Mouse (Mus musculus): ENCODE results near the gene Lrba. TPM values are rescaled to one million over a fixed set of nuclear protein-coding genes. Genes with fewer than 3 reads are reported as not detected.

The Lrba gene
- polyA plus RNA-seq, 1 experiment from 2014 or later = 4.2 TPM

GRCm38 (mm10) chr3:86317636-86318035, 93.2 kb downstream of the Lrba start:
- no peaks in the 10 kb centered on the region for H3K4me1 ChIP-seq (ENCODE audit: control insufficient read depth in 2 of 2, insufficient read depth in 2 of 2, low read length in 2 of 2)
- H3K4me2 ChIP-seq (ENCODE audit: low read length) = no peak overlapping the region
- no peaks in the 10 kb centered on the region for H3K9me3 ChIP-seq (ENCODE audit: control insufficient read depth, low read length)
- no peaks in the 10 kb centered on the region for H3K36me3 ChIP-seq (ENCODE audit: control insufficient read depth, insufficient read depth, low read length)
- no peak overlapping the region for H3K9ac ChIP-seq (ENCODE audit: low read length)
- 71% methylated on average over 5 of the region's 5 CpGs for WGBS
- no peaks in the 10 kb centered on the region for H3K27me3 ChIP-seq (ENCODE audit: control insufficient read depth, insufficient read depth, low read length)
- no peak overlapping the region for H3K27ac ChIP-seq (replicated peaks in 1 of 2; ENCODE audit: control insufficient read depth in 1 of 2, insufficient read depth in 1 of 2, low read depth in 2 of 2, low read length in 2 of 2)
- ATAC-seq (ENCODE audit: insufficient number of reproducible peaks, insufficient read depth, low FRiP score, low read depth) = no peak
- no peak overlapping the region for H3K4me3 ChIP-seq (ENCODE audit: control insufficient read depth in 1 of 2, insufficient read depth in 1 of 2, low read depth in 1 of 2, low read length in 2 of 2)

GRCm38 (mm10) chr3:86328531-86328930, 104.1 kb downstream of the Lrba start:
- Histone ChIP-seq H3K4me1 (ENCODE audit: control insufficient read depth in 2 of 2, insufficient read depth in 2 of 2, low read length in 2 of 2) (no peaks in the 10 kb centered on the region), H3K4me2 (ENCODE audit: low read length) (no peak overlapping the region), H3K27me3 (ENCODE audit: control insufficient read depth, insufficient read depth, low read length) (no peaks in the 10 kb centered on the region), H3K27ac (replicated peaks in 1 of 2; ENCODE audit: control insufficient read depth in 1 of 2, insufficient read depth in 1 of 2, low read depth in 2 of 2, low read length in 2 of 2) (no peak overlapping the region), H3K9me3 (ENCODE audit: control insufficient read depth, low read length) (no peaks in the 10 kb centered on the region), H3K9ac (ENCODE audit: low read length) (no peak overlapping the region), H3K4me3 (ENCODE audit: control insufficient read depth in 1 of 2, insufficient read depth in 1 of 2, low read depth in 1 of 2, low read length in 2 of 2) (no peak overlapping the region), H3K36me3 (ENCODE audit: control insufficient read depth, insufficient read depth, low read length) (no peaks in the 10 kb centered on the region)
- no peak for ATAC-seq (ENCODE audit: insufficient number of reproducible peaks, insufficient read depth, low FRiP score, low read depth)
- 36% methylated on average over 1 of the region's 1 CpGs for WGBS

- no peak overlapping the region for H3K27ac ChIP-seq (replicated peaks in 1 of 2; ENCODE audit: control insufficient read depth in 1 of 2, insufficient read depth in 1 of 2, low read depth in 2 of 2, low read length in 2 of 2)
- H3K9me3 ChIP-seq (ENCODE audit: control insufficient read depth, low read length) = no peaks in the 10 kb centered on the region
- no peaks in the 10 kb centered on the region for H3K4me1 ChIP-seq (ENCODE audit: control insufficient read depth in 2 of 2, insufficient read depth in 2 of 2, low read length in 2 of 2)
- no peak for ATAC-seq (ENCODE audit: insufficient number of reproducible peaks, insufficient read depth, low FRiP score, low read depth)
- no peak overlapping the region for H3K4me2 ChIP-seq (ENCODE audit: low read length)
- H3K9ac ChIP-seq (ENCODE audit: low read length) = no peak overlapping the region
- no peaks in the 10 kb centered on the region for H3K36me3 ChIP-seq (ENCODE audit: control insufficient read depth, insufficient read depth, low read length)
- no peak overlapping the region for H3K4me3 ChIP-seq (ENCODE audit: control insufficient read depth in 1 of 2, insufficient read depth in 1 of 2, low read depth in 1 of 2, low read length in 2 of 2)
- WGBS = 63% methylated on average over 5 of the region's 5 CpGs
- no peaks in the 10 kb centered on the region for H3K27me3 ChIP-seq (ENCODE audit: control insufficient read depth, insufficient read depth, low read length)
Observed at GRCm38 (mm10) chr3:86343261-86343660, 118.8 kb downstream of the Lrba start.

GRCm38 (mm10) chr3:86362486-86362885, 138.0 kb downstream of the Lrba start:
- no peak for ATAC-seq (ENCODE audit: insufficient number of reproducible peaks, insufficient read depth, low FRiP score, low read depth)
- Histone ChIP-seq H3K4me1 (ENCODE audit: control insufficient read depth in 2 of 2, insufficient read depth in 2 of 2, low read length in 2 of 2) (peaks cover 0 to 5% of the 10 kb centered on the region in 2 experiments; a peak in 2 of 4 replicates), H3K36me3 (ENCODE audit: control insufficient read depth, insufficient read depth, low read length) (no peaks in the 10 kb centered on the region), H3K27ac (replicated peaks in 1 of 2; ENCODE audit: control insufficient read depth in 1 of 2, insufficient read depth in 1 of 2, low read depth in 2 of 2, low read length in 2 of 2) (no peak overlapping the region), H3K9me3 (ENCODE audit: control insufficient read depth, low read length) (no peaks in the 10 kb centered on the region), H3K4me2 (ENCODE audit: low read length) (no peak overlapping the region), H3K27me3 (ENCODE audit: control insufficient read depth, insufficient read depth, low read length) (no peaks in the 10 kb centered on the region), H3K4me3 (ENCODE audit: control insufficient read depth in 1 of 2, insufficient read depth in 1 of 2, low read depth in 1 of 2, low read length in 2 of 2) (no peak overlapping the region), H3K9ac (ENCODE audit: low read length) (no peak overlapping the region)
- WGBS = 27% methylated on average over 5 of the region's 5 CpGs

GRCm38 (mm10) chr3:86371466-86371865, 147.0 kb downstream of the Lrba start:
- ATAC-seq (ENCODE audit: insufficient number of reproducible peaks, insufficient read depth, low FRiP score, low read depth) = no peak
- Histone ChIP-seq H3K27ac (replicated peaks in 1 of 2; ENCODE audit: control insufficient read depth in 1 of 2, insufficient read depth in 1 of 2, low read depth in 2 of 2, low read length in 2 of 2) (no peak overlapping the region), H3K9me3 (ENCODE audit: control insufficient read depth, low read length) (no peaks in the 10 kb centered on the region), H3K36me3 (ENCODE audit: control insufficient read depth, insufficient read depth, low read length) (no peaks in the 10 kb centered on the region), H3K27me3 (ENCODE audit: control insufficient read depth, insufficient read depth, low read length) (no peaks in the 10 kb centered on the region), H3K9ac (ENCODE audit: low read length) (no peak overlapping the region), H3K4me2 (ENCODE audit: low read length) (no peak overlapping the region), H3K4me3 (ENCODE audit: control insufficient read depth in 1 of 2, insufficient read depth in 1 of 2, low read depth in 1 of 2, low read length in 2 of 2) (no peak overlapping the region), H3K4me1 (ENCODE audit: control insufficient read depth in 2 of 2, insufficient read depth in 2 of 2, low read length in 2 of 2) (no peaks in the 10 kb centered on the region)
- 64% methylated on average over 2 of the region's 2 CpGs for WGBS

GRCm38 (mm10) chr3:86375276-86375675, 150.8 kb downstream of the Lrba start:
- WGBS = 86% methylated on average over 2 of the region's 2 CpGs
- Histone ChIP-seq H3K4me1 (ENCODE audit: control insufficient read depth in 2 of 2, insufficient read depth in 2 of 2, low read length in 2 of 2) (no peaks in the 10 kb centered on the region), H3K9me3 (ENCODE audit: control insufficient read depth, low read length) (no peaks in the 10 kb centered on the region), H3K4me2 (ENCODE audit: low read length) (no peak overlapping the region), H3K36me3 (ENCODE audit: control insufficient read depth, insufficient read depth, low read length) (no peaks in the 10 kb centered on the region), H3K9ac (ENCODE audit: low read length) (no peak overlapping the region), H3K4me3 (ENCODE audit: control insufficient read depth in 1 of 2, insufficient read depth in 1 of 2, low read depth in 1 of 2, low read length in 2 of 2) (no peak overlapping the region), H3K27ac (replicated peaks in 1 of 2; ENCODE audit: control insufficient read depth in 1 of 2, insufficient read depth in 1 of 2, low read depth in 2 of 2, low read length in 2 of 2) (no peak overlapping the region), H3K27me3 (ENCODE audit: control insufficient read depth, insufficient read depth, low read length) (no peaks in the 10 kb centered on the region)
- no peak for ATAC-seq (ENCODE audit: insufficient number of reproducible peaks, insufficient read depth, low FRiP score, low read depth)

- no peaks in the 10 kb centered on the region for H3K27me3 ChIP-seq (ENCODE audit: control insufficient read depth, insufficient read depth, low read length)
- H3K27ac ChIP-seq (replicated peaks in 1 of 2; ENCODE audit: control insufficient read depth in 1 of 2, insufficient read depth in 1 of 2, low read depth in 2 of 2, low read length in 2 of 2) = no peak overlapping the region
- no peak overlapping the region for H3K4me2 ChIP-seq (ENCODE audit: low read length)
- no peak overlapping the region for H3K4me3 ChIP-seq (ENCODE audit: control insufficient read depth in 1 of 2, insufficient read depth in 1 of 2, low read depth in 1 of 2, low read length in 2 of 2)
- 48% methylated on average over 2 of the region's 2 CpGs for WGBS
- no peak overlapping the region for H3K9ac ChIP-seq (ENCODE audit: low read length)
- no peaks in the 10 kb centered on the region for H3K36me3 ChIP-seq (ENCODE audit: control insufficient read depth, insufficient read depth, low read length)
- H3K4me1 ChIP-seq (ENCODE audit: control insufficient read depth in 2 of 2, insufficient read depth in 2 of 2, low read length in 2 of 2) = no peaks in the 10 kb centered on the region
- ATAC-seq (ENCODE audit: insufficient number of reproducible peaks, insufficient read depth, low FRiP score, low read depth) = no peak
- H3K9me3 ChIP-seq (ENCODE audit: control insufficient read depth, low read length) = no peaks in the 10 kb centered on the region
Observed at GRCm38 (mm10) chr3:86382557-86382956, 158.1 kb downstream of the Lrba start.

GRCm38 (mm10) chr3:86385047-86385446, 160.6 kb downstream of the Lrba start:
- Histone ChIP-seq H3K4me3 (ENCODE audit: control insufficient read depth in 1 of 2, insufficient read depth in 1 of 2, low read depth in 1 of 2, low read length in 2 of 2) (no peak overlapping the region), H3K9me3 (ENCODE audit: control insufficient read depth, low read length) (no peaks in the 10 kb centered on the region), H3K36me3 (ENCODE audit: control insufficient read depth, insufficient read depth, low read length) (no peaks in the 10 kb centered on the region), H3K9ac (ENCODE audit: low read length) (no peak overlapping the region), H3K4me2 (ENCODE audit: low read length) (no peak overlapping the region), H3K27me3 (ENCODE audit: control insufficient read depth, insufficient read depth, low read length) (no peaks in the 10 kb centered on the region), H3K4me1 (ENCODE audit: control insufficient read depth in 2 of 2, insufficient read depth in 2 of 2, low read length in 2 of 2) (no peaks in the 10 kb centered on the region), H3K27ac (replicated peaks in 1 of 2; ENCODE audit: control insufficient read depth in 1 of 2, insufficient read depth in 1 of 2, low read depth in 2 of 2, low read length in 2 of 2) (no peak overlapping the region)
- WGBS = 90% methylated on average over 1 of the region's 1 CpGs
- ATAC-seq (ENCODE audit: insufficient number of reproducible peaks, insufficient read depth, low FRiP score, low read depth) = no peak
